Mouse (Mus musculus) liver, adult 2 months (tissue): ENCODE data around the gene Cnga1. TPM values are rescaled to one million over a fixed set of nuclear protein-coding genes. Genes with fewer than 3 reads are reported as not detected.
A peak's percentile ranks its signal among the peaks of the same experiment; 100 is the strongest.

Experiments
- DNase-seq: peaks from one replicate; pipeline ENCODE4 v3.0.0-alpha.2; 2011; ENCODE audit warnings: low read depth, low spot score; ENCODE audit errors: extremely low read depth
- H3K27ac ChIP-seq: fragments of 200-500 bp; replicated peaks from 2 replicates; pipeline ENCODE4 v1.5.1; 2012; ENCODE audit warnings: low read depth, mild to moderate bottlenecking, control low read depth, inconsistent platforms, low read length; ENCODE audit not compliant: insufficient read depth
- H3K27me3 ChIP-seq: fragments of 200-500 bp; 2 replicates; pipeline ENCODE4 v1.6.1; 2012; ENCODE audit warnings: mild to moderate bottlenecking, moderate library complexity, low read length, inconsistent platforms; ENCODE audit not compliant: control insufficient read depth, insufficient read depth
- H3K36me3 ChIP-seq: fragments of 200-500 bp; 2 replicates; pipeline ENCODE4 v1.6.1; 2012; ENCODE audit warnings: low read length, inconsistent platforms; ENCODE audit not compliant: control insufficient read depth, insufficient read depth
- H3K4me1 ChIP-seq: fragments of 200-500 bp; 2 replicates; pipeline ENCODE4 v1.6.1; 2011; ENCODE audit warnings: low read length; ENCODE audit not compliant: control insufficient read depth, insufficient read depth
- H3K4me3 ChIP-seq: fragments of 200-500 bp; 2 replicates; pipeline ENCODE4 v1.5.1; 2011; ENCODE audit warnings: low read depth, mild to moderate bottlenecking, control low read depth, low read length, moderate library complexity; ENCODE audit not compliant: insufficient read depth
- H3K79me2 ChIP-seq: fragments of 200-500 bp; 2 replicates; pipeline ENCODE4 v1.6.1; 2012; ENCODE audit warnings: inconsistent platforms, mild to moderate bottlenecking, low read length, moderate library complexity; ENCODE audit not compliant: control insufficient read depth, insufficient read depth
- H3K9ac ChIP-seq: fragments of 200-500 bp; 2 replicates; pipeline ENCODE4 v1.6.1; 2012; ENCODE audit warnings: low read depth, mild to moderate bottlenecking, control low read depth, inconsistent platforms, low read length
- CTCF ChIP-seq: fragments of 200-500 bp; IDR thresholded peaks from 2 replicates; pipeline ENCODE4 v1.5.1; 2011; ENCODE audit warnings: low read depth, low read length, control low read depth
- POLR2A ChIP-seq: fragments of 200-500 bp; IDR thresholded peaks from 2 replicates; pipeline ENCODE4 v1.6.1; 2011; ENCODE audit warnings: low read length, control low read depth; ENCODE audit not compliant: insufficient read depth; ENCODE audit errors: extremely low read depth
- WGBS: fragments of 180-500 bp; shearing (Covaris S2); methylation state at CpG from one replicate; pipeline ENCODE4 v1.1.7; 2018; 5-methylcytosine and 5-hydroxymethylcytosine counted together
- polyA plus RNA-seq: library from polyadenylated mRNA; depleted of rRNA; stranded (reverse); fragments of >200 nt; gene quantifications from 2 replicates; pipeline ENCODE4 v1.2.3, GENCODE M21; 2012
- total RNA-seq: library from RNA; depleted of rRNA; stranded (reverse); fragments of >200 nt; gene quantifications from 2 replicates; pipeline ENCODE4 v1.2.3, GENCODE M21; 2014

Gene Cnga1
- total and polyA plus RNA-seq, 2 experiments, result not detected

DNA sequence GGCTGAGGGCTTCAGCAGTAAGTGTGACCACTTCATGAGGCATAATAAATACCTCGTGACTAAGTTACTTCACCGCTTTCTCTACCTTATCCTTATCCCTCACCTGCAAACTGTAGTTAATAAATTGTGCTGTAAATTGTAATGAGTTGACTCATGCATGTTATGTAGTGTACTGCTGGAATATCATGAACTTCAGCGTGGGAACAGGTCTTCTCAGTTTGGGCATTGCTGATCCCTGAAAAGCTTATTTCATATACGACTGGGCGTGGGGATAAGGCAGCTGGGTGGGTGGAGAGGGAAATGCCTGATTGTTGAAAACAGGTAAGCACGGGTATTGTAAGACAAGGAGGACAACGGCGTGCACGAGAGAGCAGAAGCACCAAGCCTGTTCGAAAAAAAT lies 2.9 kb upstream of the Cnga1 start:
- Histone ChIP-seq H3K27ac (no peak overlapping the region), H3K27me3 (no peaks in the 10 kb centered on the region), H3K4me1 (peaks cover 5% of the 10 kb centered on the region), H3K9ac (no peak overlapping the region), H3K79me2 (no peaks in the 10 kb centered on the region), H3K4me3 (no peak overlapping the region), H3K36me3 (no peaks in the 10 kb centered on the region)
- DNase-seq, result no peak
- TF ChIP-seq POLR2A, result no peak
- no peak for TF ChIP-seq CTCF
- WGBS, result 34% methylated on average over 10 of the region's 10 CpGs

DNA sequence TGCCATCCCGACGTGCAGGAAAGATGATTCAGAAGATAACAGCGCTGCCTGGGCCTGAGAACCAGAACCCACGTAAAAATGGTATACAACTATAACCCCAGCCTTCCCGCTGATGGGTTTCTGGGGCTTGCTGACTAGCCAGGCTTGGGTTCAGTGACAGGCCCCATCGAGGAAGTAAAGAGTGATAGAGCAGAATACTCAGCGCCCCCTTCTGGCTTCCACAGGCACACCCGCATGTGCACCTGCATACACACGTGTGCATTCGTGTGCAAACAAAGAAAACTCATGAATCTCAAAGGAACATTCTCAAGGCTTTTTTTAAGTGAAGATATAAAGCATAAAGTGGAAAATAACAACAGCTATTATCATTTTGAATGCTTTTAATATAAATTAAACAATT lies 2.1 kb upstream of the Cnga1 start:
- Histone ChIP-seq H3K9ac (no peak overlapping the region), H3K27me3 (no peaks in the 10 kb centered on the region), H3K79me2 (no peaks in the 10 kb centered on the region), H3K27ac (no peak overlapping the region), H3K4me1 (peaks cover 5% of the 10 kb centered on the region), H3K36me3 (no peaks in the 10 kb centered on the region), H3K4me3 (no peak overlapping the region)
- peak; percentile 42 for TF ChIP-seq CTCF
- TF ChIP-seq POLR2A, result no peak
- WGBS, result 64% methylated on average over 10 of the region's 10 CpGs
- DNase-seq, result no peak

DNA sequence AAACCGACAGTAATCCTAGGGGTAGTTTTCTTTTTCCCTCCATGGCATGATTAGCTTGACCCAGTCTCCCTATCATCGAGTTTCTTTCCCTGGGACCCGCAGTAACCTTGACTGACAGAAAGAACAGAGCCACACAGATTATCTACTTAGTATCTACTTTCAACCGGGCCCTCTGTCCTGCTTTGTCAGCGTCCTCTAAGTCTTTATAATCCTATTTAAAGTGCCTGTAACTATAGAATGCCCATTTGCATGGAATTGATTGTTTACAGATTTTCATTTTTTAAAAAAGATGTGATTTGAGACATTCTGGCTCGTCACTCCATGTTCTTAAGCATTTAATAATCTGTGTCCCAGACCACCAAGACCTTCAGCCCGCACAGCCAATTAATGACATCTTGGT lies 420 bp downstream of the Cnga1 start:
- TF ChIP-seq CTCF (no peak), POLR2A (no peak)
- WGBS, result 84% methylated on average over 7 of the region's 7 CpGs
- H3K4me1 ChIP-seq, result peaks cover 2% of the 10 kb centered on the region

DNA sequence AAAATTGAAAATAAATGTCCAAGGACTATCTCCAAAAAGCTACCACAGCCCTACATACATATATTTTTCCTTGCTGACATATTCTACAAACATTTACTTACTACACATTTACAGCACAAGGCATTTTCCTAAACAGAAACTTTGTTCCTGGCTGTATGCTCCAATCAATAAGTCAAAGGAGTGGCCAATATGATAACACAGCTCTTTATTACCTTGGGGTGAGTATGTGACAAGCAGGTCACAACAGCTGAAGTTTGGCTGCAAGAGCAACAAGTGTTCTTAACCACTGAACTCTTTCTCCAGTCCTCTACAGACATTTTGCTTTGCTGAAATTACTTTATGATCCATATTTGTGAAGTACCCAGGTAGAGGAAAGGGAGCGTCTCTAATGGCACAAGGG lies 4.0 kb downstream of the Cnga1 start:
- 100% methylated on average over 1 of the region's 1 CpGs for WGBS
- no peaks in the 10 kb centered on the region for H3K4me1 ChIP-seq
- no peaks in the 10 kb centered on the region for H3K27me3 ChIP-seq
- H3K79me2 ChIP-seq, result no peaks in the 10 kb centered on the region
- no peak for DNase-seq
- H3K36me3 ChIP-seq, result no peaks in the 10 kb centered on the region
- no peak overlapping the region for H3K9ac ChIP-seq
- TF ChIP-seq POLR2A (no peak), CTCF (no peak)
- no peak overlapping the region for H3K27ac ChIP-seq
- no peak overlapping the region for H3K4me3 ChIP-seq

More for the DNA sequence above, 420 bp downstream of the Cnga1 start:
- no peaks in the 10 kb centered on the region for H3K79me2 ChIP-seq
- H3K4me3 ChIP-seq, result no peak overlapping the region
- H3K27me3 ChIP-seq, result no peaks in the 10 kb centered on the region
- no peak for DNase-seq
- no peaks in the 10 kb centered on the region for H3K36me3 ChIP-seq
- H3K27ac ChIP-seq, result no peak overlapping the region
- H3K9ac ChIP-seq, result no peak overlapping the region

DNA sequence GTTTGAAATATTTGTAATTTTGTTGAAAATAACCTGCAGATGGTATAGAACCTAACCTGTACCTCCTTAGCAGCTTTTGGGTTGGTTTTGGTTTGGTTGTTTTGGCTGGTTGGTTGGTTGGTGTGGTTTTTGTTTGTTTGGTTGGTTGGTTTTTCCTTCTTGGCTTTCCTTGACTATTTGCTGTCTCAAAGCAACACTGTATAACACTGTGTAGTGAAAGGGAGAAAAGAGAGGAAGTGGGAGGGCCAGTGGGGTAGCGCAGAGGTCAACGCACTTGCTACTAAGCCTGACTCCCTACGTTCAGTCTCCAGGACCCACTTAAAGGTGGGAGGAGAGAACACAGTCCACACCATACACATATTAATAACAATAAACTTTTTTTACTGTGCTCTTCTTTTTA lies 7.5 kb downstream of the Cnga1 start:
- Histone ChIP-seq H3K9ac (no peak overlapping the region), H3K4me3 (no peak overlapping the region), H3K27me3 (no peaks in the 10 kb centered on the region), H3K4me1 (no peaks in the 10 kb centered on the region), H3K27ac (no peak overlapping the region), H3K36me3 (no peaks in the 10 kb centered on the region), H3K79me2 (no peaks in the 10 kb centered on the region)
- 81% methylated on average over 3 of the region's 3 CpGs for WGBS
- no peak for TF ChIP-seq POLR2A
- no peak for TF ChIP-seq CTCF
- DNase-seq, result no peak

DNA sequence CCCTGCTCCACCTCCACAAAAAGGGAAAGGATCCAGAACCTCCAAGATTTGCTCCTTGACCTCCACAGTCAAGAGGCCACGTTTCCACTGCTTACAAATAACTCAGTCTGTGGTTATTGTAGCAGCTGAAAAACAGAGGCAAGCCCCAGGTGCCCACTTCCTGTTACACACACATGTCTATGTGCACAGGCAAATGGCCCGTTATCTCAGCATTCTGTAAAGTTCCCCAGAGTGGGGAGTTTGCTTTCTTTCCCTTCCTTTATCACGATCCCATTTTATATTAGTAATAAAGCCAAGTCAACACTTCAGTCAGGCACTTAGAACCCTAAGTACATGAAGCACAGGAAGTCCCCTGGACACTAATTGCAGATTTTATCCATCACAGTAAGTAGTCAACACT lies 8.0 kb downstream of the Cnga1 start:
- H3K36me3 ChIP-seq, result no peaks in the 10 kb centered on the region
- no peaks in the 10 kb centered on the region for H3K79me2 ChIP-seq
- no peaks in the 10 kb centered on the region for H3K27me3 ChIP-seq
- no peak overlapping the region for H3K9ac ChIP-seq
- 74% methylated on average over 3 of the region's 3 CpGs for WGBS
- H3K4me3 ChIP-seq, result no peak overlapping the region
- no peak for DNase-seq
- no peak overlapping the region for H3K27ac ChIP-seq
- TF ChIP-seq CTCF, result no peak
- no peak for TF ChIP-seq POLR2A
- no peaks in the 10 kb centered on the region for H3K4me1 ChIP-seq
